Mouse (Mus musculus) midbrain, embryonic 14.5 days (tissue): ENCODE data around the gene Adgrb3. TPM values are rescaled to one million over a fixed set of nuclear protein-coding genes. Genes with fewer than 3 reads are reported as not detected.
A peak's percentile ranks its signal among the peaks of the same experiment; 100 is the strongest.

Experiments
- ATAC-seq: fragments of 200-750 bp; cut with Nextera tagmentation; 2 replicates; pipeline ENCODE4 v1.8.0; 2017; ENCODE audit warnings: moderate number of reproducible peaks, moderate library complexity; ENCODE audit not compliant: low FRiP score, low TSS enrichment
- DNase-seq: peaks from one replicate; pipeline ENCODE4 v3.0.0-alpha.2; 2015
- H3K27ac ChIP-seq: fragments of 300-500 bp; sonication (generic); replicated peaks from 2 replicates; pipeline ENCODE4 v1.5.1; 2014; ENCODE audit warnings: mild to moderate bottlenecking, low read depth, low read length, moderate library complexity
- H3K27me3 ChIP-seq: fragments of 300-500 bp; sonication (generic); 2 replicates; pipeline ENCODE4 v1.6.1; 2014; ENCODE audit warnings: low read length, control low read depth, mixed read lengths; ENCODE audit not compliant: control insufficient read depth, insufficient read depth
- H3K36me3 ChIP-seq: fragments of 300-500 bp; sonication (generic); 2 replicates; pipeline ENCODE4 v1.6.1; 2014; ENCODE audit warnings: low read length, control low read depth; ENCODE audit not compliant: control insufficient read depth, insufficient read depth
- H3K4me1 ChIP-seq: fragments of 300-500 bp; sonication (generic); 2 replicates; pipeline ENCODE4 v1.6.1; 2014; ENCODE audit warnings: mild to moderate bottlenecking, antibody characterized with exemption, low read length, control low read depth; ENCODE audit not compliant: control insufficient read depth, insufficient read depth
- H3K4me2 ChIP-seq: fragments of 300-500 bp; sonication (generic); 2 replicates; pipeline ENCODE4 v1.6.1; 2014; ENCODE audit warnings: mild to moderate bottlenecking, low read length, moderate library complexity
- H3K4me3 ChIP-seq: fragments of 300-500 bp; sonication (generic); replicated peaks from 2 replicates; pipeline ENCODE4 v1.5.1; 2014; ENCODE audit warnings: low read depth, low read length
- H3K9ac ChIP-seq: fragments of 300-500 bp; sonication (generic); replicated peaks from 2 replicates; pipeline ENCODE4 v1.6.1; 2014; ENCODE audit warnings: mild to moderate bottlenecking, low read length, moderate library complexity
- H3K9me3 ChIP-seq: fragments of 300-500 bp; sonication (generic); 2 replicates; pipeline ENCODE4 v1.6.1; 2016; ENCODE audit warnings: low read length, control low read depth, mixed read lengths; ENCODE audit not compliant: control insufficient read depth
- WGBS: fragments of 180-500 bp; shearing (Covaris S2); extraction: QIAGEN DNeasy Blood & Tissue Kit; methylation state at CpG from one replicate; pipeline ENCODE4 v1.1.7; 2014; 5-methylcytosine and 5-hydroxymethylcytosine counted together
- polyA plus RNA-seq: library from polyadenylated mRNA; unstranded; fragments of >200 nt; fragmentation: Nextera tagmentation; extraction: Ambion mirVana; gene quantifications from 2 replicates; pipeline ENCODE4 v1.2.1, GENCODE M21; 2014

The Adgrb3 gene
- polyA plus RNA-seq, 1 experiment from 2014 or later = 67.6 TPM

DNA sequence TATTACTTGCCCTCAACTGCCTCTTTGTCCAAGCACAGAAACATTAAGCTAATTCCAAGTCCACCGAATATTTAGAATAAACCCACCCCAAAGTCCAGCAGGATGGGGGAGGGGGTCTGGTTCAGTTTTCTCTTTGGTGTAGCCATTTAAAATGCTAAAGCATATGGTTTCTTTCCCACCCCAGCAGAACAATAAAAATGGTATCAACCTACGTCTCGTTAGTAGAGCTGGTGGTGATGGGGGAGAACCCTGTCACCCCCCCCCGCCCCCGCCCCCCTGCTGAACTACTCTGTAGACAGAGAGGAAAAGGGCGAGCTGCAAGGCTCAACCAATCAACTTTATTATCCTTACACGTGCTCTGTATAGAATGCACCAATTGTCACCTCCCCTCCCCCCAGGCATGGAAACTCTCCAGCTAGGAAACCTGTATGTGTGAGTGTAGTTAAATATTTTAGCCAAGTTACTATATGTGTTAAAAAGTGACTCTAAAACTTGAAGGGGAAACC is 600.2 kb downstream of the Adgrb3 start:
- Histone ChIP-seq H3K27ac (peak overlapping the region; percentile 96), H3K9ac (peak overlapping the region; percentile 86), H3K36me3 (no peaks in the 10 kb centered on the region), H3K4me1 (peaks cover 14% of the 10 kb centered on the region), H3K9me3 (no peaks in the 10 kb centered on the region), H3K27me3 (no peaks in the 10 kb centered on the region), H3K4me2 (peak overlapping the region; percentile 62), H3K4me3 (peak overlapping the region; percentile 55)
- peak; percentile 81 for DNase-seq
- peak; percentile 81 for ATAC-seq
- WGBS = 10% methylated on average over 7 of the region's 7 CpGs

DNA sequence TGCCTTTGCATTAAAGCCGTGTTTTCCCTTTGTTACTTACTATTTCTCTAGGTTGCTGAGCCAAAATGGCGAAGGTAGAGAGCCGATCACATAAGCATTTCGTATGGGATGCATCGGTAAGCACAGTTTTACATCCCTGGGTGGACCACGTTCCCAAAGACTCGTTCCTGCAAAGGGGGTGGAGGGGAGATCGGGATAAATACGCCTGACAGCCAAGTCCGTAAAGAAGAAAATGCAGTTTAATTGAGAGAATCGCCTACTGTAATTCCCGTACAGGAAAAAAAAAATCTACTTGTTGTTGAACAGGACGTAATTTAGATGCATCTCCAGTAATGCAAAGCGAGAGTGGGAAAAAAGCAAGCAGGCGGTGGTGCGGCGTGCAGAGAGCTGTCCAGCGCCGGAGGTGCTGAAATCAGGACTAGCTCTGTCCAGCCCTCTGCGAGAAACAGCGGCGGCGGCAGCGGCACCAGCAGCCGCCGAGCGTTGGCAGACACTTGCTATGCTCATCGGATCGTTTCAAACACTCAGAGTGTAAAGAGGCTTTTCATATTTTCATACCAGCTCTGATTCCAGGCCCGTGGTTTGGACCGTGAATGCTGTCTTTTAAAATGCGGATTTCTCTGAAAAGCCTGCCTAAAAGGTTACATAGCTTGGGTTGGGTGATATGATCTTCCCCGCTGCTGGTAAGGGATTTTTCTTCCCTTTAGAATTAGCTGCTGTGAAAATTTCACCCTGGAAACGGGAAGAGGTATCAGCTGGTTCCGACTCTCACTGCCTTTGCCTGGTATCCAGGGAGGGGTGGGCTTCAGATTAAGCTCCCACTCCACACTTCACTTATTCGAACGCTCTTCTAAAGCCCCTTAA is 600.9 kb downstream of the Adgrb3 start:
- Histone ChIP-seq H3K9ac (peak overlapping the region; percentile 86), H3K4me3 (peak overlapping the region; percentile 55), H3K27ac (peak overlapping the region; percentile 96), H3K4me1 (peaks cover 14% of the 10 kb centered on the region), H3K4me2 (peak overlapping the region; percentile 62), H3K9me3 (no peaks in the 10 kb centered on the region), H3K36me3 (no peaks in the 10 kb centered on the region), H3K27me3 (no peaks in the 10 kb centered on the region)
- 2% methylated on average over 37 of the region's 37 CpGs for WGBS
- DNase-seq = peak; percentile 90
- ATAC-seq = peak; percentile 89

DNA sequence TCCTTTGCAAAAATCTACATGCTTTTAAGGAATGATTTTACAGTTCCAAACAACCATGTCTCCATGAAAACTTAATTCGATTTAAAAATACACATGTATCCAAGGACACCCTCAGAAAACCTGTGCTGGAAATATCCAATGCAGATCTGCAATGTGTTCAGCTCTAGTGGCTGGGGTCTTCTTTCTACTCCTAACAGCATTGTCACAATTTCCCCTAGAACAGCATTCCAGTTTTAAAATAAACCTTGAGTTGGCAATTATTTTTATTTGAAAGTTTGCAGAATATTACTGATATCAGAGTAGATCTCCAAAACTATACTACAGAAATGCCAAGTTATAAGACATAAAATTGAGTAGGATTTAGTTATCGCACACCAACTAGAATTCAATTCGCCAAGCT is 601.6 kb downstream of the Adgrb3 start:
- DNase-seq (peak; percentile 67), ATAC-seq (no peak)
- peaks cover 14% of the 10 kb centered on the region for H3K4me1 ChIP-seq
- H3K9me3 ChIP-seq = no peaks in the 10 kb centered on the region
- peak overlapping the region; percentile 96 for H3K27ac ChIP-seq
- no peaks in the 10 kb centered on the region for H3K27me3 ChIP-seq
- no peaks in the 10 kb centered on the region for H3K36me3 ChIP-seq
- WGBS = 38% methylated on average over 3 of the region's 3 CpGs
- peak overlapping the region; percentile 55 for H3K4me3 ChIP-seq
- peak overlapping the region; percentile 62 for H3K4me2 ChIP-seq
- peak overlapping the region; percentile 86 for H3K9ac ChIP-seq

DNA sequence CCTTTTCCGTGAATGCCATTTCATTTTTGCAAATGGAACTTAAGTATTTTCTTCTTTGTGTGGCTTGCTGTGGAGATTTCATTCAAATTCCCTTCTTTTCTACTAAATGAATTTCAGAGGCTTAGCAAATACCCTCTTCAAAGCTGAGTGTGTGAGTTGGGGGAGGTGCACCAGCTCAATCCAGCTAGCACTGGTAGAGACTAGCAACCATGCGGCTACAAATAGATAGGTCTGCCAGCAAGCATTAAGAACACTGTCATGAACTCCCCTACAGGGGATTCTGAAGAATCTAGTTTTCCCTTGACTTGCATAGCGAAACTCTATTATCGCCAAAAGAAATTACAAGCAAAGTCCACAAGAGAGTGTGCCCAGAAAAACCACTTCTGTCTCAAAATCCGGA is 624.9 kb downstream of the Adgrb3 start:
- Histone ChIP-seq H3K9me3 (no peaks in the 10 kb centered on the region), H3K4me3 (no peak overlapping the region), H3K4me1 (no peaks in the 10 kb centered on the region), H3K27ac (no peak overlapping the region), H3K9ac (no peak overlapping the region), H3K27me3 (no peaks in the 10 kb centered on the region), H3K4me2 (peak overlapping the region; percentile 15; the same call in 1 of the 2 replicates), H3K36me3 (no peaks in the 10 kb centered on the region)
- ATAC-seq (peak; percentile 81), DNase-seq (peak; percentile 71)
- 20% methylated on average over 5 of the region's 5 CpGs for WGBS

DNA sequence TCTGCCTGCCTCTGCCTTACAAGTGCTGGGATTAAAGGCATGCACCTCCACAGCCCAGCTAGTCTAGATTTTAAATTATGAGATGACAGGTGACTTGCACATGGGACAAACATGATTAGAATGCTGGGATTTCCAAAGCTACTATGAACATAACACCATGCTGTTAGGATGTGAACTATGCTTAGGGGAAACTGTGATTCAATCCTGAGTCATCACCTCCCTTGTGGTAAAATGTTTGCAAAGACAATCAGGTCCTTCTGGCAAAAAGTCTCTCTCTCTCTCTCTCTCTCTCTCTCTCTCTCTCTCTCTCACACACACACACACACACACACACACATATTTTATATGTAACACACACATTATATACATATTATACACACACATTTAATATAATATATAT is 630.1 kb downstream of the Adgrb3 start:
- Histone ChIP-seq H3K4me1 (no peaks in the 10 kb centered on the region), H3K27me3 (no peaks in the 10 kb centered on the region), H3K4me2 (no peak overlapping the region), H3K27ac (no peak overlapping the region), H3K36me3 (no peaks in the 10 kb centered on the region), H3K9ac (no peak overlapping the region), H3K9me3 (no peaks in the 10 kb centered on the region), H3K4me3 (no peak overlapping the region)
- ATAC-seq (no peak), DNase-seq (no peak)

DNA sequence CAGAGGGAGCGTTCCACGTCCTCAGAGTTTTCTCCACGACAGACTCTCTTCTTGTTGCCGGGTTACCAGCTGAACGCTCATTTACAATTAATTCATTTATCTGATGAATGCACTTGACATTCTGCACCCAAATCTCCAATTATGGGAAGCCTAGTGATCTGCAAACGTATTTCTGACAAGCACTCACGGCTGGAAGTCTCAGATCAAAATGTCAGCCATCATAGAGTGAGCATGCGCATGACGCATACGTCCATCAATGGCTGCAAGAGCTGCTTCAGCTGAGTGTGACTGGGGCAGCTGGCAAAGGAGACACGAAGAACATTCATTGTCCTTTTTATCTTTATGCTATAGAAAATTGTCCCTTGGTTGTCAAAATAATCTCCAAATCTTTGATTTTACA is 637.5 kb downstream of the Adgrb3 start:
- Histone ChIP-seq H3K36me3 (no peaks in the 10 kb centered on the region), H3K9ac (no peak overlapping the region), H3K4me3 (no peak overlapping the region), H3K27me3 (no peaks in the 10 kb centered on the region), H3K9me3 (no peaks in the 10 kb centered on the region), H3K27ac (peak overlapping the region; percentile 14; the same call in 1 of the 2 replicates), H3K4me1 (peaks cover 7% of the 10 kb centered on the region), H3K4me2 (peak overlapping the region; percentile 29)
- DNase-seq (peak; percentile 60), ATAC-seq (no peak; the same call in 1 of the 2 replicates)
- WGBS = 31% methylated on average over 11 of the region's 11 CpGs

DNA sequence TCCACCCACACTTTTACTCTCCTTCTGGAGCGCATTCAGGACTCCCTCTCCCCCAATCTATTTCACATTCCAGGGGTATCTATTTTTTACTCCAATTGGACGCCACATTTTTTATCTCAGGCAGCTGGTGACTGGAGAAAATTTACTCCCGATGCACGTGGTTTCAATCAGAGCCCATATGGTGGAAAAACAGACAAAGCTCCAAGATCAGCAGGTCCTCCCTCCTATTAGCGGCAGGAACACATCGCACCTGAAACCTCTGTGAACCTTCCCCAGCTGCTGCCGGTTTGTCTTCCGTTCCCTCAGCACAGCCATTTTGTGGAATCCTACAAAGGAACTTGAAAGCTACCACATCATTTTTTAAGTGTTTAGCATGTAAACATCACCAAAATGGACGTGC is 640.2 kb downstream of the Adgrb3 start:
- no peak for DNase-seq
- no peak overlapping the region for H3K9ac ChIP-seq
- no peaks in the 10 kb centered on the region for H3K9me3 ChIP-seq
- no peaks in the 10 kb centered on the region for H3K27me3 ChIP-seq
- H3K27ac ChIP-seq = no peak overlapping the region; the same call in 1 of the 2 replicates
- peaks cover 7% of the 10 kb centered on the region for H3K4me1 ChIP-seq
- no peak for ATAC-seq
- H3K36me3 ChIP-seq = no peaks in the 10 kb centered on the region
- H3K4me3 ChIP-seq = no peak overlapping the region
- no peak overlapping the region for H3K4me2 ChIP-seq
- WGBS = 78% methylated on average over 9 of the region's 9 CpGs

DNA sequence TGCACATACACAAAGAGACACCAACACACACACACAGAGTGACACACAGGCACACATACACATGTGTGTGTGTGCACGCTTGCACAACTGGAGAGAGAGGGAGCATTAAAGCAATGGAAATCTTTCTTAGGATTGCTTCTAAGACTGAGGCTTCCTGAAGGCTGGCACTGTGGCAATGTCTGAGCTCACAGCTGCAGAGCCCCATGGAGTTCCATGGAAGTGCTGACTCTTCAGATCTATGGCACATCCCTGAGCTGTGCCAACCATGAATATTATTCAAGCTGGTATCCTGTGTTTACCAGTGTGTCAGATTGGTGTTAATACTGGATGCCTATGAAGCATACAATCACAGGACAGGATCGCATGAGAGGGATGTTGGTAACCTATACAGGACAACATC is 643.6 kb downstream of the Adgrb3 start:
- Histone ChIP-seq H3K9ac (no peak overlapping the region), H3K27me3 (no peaks in the 10 kb centered on the region), H3K4me1 (no peaks in the 10 kb centered on the region), H3K9me3 (no peaks in the 10 kb centered on the region), H3K4me2 (no peak overlapping the region), H3K4me3 (no peak overlapping the region), H3K27ac (no peak overlapping the region), H3K36me3 (no peaks in the 10 kb centered on the region)
- no peak for ATAC-seq
- 89% methylated on average over 2 of the region's 2 CpGs for WGBS
- no peak for DNase-seq

DNA sequence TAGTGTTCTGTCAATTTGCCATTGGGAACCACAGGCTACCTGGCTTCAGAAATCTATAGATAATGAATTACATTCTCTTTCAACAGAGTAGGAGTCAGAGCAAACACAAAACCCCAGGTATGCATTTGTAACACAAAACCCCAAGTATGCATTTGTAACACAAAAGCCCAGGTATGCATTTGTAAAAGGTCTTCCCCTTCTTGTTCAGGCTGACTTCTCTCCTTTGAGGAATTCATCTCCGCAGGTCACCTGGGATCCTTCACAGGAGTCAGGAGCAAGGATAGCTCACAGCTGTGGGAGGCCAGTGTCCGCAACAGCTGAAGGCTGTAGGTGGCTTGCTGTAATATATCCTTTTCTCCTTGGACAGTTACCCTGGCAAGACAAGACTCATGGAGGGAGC is 647.6 kb downstream of the Adgrb3 start:
- Histone ChIP-seq H3K4me2 (no peak overlapping the region), H3K9ac (no peak overlapping the region), H3K36me3 (no peaks in the 10 kb centered on the region), H3K27me3 (no peaks in the 10 kb centered on the region), H3K4me1 (peaks cover 28% of the 10 kb centered on the region), H3K4me3 (no peak overlapping the region), H3K27ac (no peak overlapping the region), H3K9me3 (no peaks in the 10 kb centered on the region)
- 84% methylated on average over 2 of the region's 2 CpGs for WGBS
- ATAC-seq = no peak
- no peak for DNase-seq
